Mouse (Mus musculus): ENCODE data around the gene Fnip2. TPM values are rescaled to one million over a fixed set of nuclear protein-coding genes. Genes with fewer than 3 reads are reported as not detected.
A peak's percentile ranks its signal among the peaks of the same experiment; 100 is the strongest.
"Not testable (repeated sequence)": the region's sequence is repeated elsewhere in the genome, so short reads cannot be mapped to it uniquely, and the experiment has no call there.

The Fnip2 gene
- 13.1 and 13.2 TPM in 2 replicates for total RNA-seq (2014; fragmentation: Nextera tagmentation)
- 6.3 TPM in 2 replicates for total RNA-seq (2017)

DNA sequence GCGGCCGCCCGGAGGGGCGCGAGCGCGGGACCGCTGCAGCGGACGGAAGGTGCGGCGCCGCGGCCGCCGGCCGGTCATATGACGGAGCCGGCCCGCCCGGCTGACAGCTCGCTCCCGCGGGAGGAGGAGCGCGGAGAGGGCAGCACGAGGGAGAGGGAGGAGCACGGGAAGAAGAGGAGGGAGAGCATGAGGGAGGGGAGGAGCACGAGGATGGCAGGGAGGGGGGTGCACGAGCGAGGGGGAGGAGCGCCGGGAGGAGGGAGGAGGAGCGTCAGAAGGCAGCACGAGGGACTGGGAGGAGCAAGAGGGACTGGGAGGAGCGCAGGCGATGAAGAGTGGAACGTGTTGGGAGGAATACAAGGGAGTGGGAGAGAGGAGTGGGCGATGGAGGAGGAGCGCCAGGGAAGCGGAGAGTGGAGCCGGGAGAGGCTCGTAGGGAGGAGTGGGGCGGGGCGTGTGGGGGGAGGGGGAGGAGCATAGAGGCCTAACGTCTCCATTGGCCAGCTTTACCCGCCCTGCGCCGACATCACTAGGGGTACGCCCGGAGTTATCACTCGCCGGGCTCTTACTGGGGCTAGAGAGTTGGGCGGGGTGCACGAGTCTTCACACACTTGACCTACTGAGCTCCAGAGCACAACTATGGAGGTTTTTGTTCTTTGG lies at the start of gene Fnip2:
TSS of gene Fnip2 (minus strand) at position 94 of the 660 bp plus-strand sequence.
- peak; percentile 75 for ATAC-seq (replicated peaks; ENCODE audit: poor library complexity, severe bottlenecking)

- ATAC-seq (replicated peaks; ENCODE audit: poor library complexity, severe bottlenecking) = no peak
These were observed 42.3 kb upstream of the Fnip2 start for GRCm38 (mm10) chr3:79609886-79610285.

DNA sequence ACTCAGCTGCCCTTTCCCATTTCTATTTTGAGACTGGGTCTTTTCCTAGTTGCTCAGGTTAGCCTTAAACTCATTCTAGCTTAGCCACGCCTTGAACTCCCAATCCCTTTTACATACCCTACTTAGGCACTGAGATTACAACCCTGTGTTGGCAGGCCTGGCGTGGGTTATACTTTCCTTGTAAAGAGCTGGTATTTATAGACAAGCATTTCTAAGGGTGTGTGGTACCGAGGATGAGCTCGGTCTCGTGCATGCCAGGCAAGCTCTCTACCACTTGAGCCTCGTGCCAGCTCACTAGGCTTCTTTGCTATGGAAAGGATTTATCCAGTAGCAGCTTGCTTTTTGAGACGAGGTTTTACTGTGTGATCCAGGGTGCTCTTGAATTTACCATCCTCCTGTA lies 27.9 kb upstream of the Fnip2 start:
- no peak for ATAC-seq (replicated peaks; ENCODE audit: poor library complexity, severe bottlenecking)

DNA sequence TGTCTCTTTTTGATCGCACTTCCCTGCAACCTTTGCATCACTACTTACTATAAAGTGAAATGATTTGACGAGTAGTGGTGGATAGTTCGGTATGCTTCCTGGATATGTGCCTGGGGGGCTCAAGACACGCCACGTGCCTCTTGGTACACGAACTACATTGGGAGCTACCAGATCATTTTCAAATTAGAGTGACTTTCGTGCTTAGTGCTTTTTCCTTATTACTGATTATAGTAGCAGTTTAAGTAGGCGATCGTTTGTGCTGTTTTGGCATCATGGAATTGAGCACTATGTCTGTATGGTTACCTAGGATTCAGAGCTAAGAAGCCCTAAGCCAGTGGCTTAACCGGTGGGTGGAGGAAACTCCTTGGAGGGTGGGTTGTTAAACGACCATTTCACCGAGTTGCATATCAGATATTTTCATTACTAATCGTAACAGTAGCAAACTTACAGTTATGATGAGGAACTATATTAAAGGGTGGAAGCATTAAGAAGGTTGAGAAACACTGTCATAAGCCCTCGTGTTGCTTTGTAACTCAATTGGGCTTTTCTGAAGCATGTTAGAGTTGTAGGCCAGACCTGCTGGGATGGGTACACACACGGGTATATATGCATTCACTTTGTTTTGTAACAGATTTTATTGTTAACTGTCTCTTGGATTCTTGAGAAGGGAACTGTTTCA lies 24.3 kb upstream of the Fnip2 start:
- 0 out of 2 replicates have a peak, but pooled peaks have one; percentile 7 for ATAC-seq (replicated peaks; ENCODE audit: poor library complexity, severe bottlenecking)

DNA sequence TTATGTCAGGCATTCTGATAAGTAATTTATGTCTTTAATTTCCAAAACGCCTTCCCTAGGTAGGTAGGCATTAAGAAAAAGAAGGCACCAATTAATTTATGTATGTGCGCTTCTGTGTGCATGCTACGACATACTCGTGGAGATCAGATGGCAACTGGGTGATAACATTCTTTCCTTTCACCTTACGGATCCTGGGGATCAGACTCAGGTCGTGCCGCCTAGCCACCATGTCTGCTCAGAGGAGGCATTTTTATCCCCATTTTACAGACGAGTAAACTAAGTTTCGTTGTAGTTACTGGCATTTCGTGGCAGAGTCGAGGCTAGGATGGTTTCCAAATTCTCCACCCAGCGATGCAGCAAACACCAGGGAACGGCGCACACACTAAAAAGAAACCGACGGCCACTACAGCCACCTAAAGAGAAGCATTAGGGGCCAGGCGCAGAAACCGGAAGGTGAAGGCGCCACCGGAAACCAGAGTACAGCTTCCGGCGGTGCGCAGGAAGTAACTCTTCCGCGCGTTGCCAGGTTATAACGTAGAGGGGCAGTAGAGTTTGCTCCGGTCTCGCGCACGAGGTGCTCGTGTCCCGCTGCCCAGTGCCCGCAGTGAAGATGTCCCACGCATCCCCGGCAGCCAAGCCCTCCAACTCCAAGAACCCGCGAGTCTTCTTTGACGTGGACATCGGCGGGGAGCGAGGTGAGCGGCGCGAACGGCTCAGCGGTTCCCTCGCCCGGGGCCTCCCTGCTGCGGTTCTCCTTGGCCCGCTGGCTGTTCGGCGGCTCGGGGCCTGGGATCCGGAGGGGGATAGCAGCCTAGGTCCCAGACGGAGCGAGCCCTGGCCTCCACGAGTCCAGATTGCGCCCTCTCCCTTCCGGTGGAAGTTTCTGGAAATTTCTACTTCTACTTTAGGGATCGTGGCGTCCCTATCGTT lies 23.5 kb upstream of the Fnip2 start, which contains the start of gene Ppid:
TSS of gene Ppid (plus strand) at position 480 of the 930 bp plus-strand sequence.
- peak; percentile 85 for ATAC-seq (replicated peaks; ENCODE audit: poor library complexity, severe bottlenecking)

DNA sequence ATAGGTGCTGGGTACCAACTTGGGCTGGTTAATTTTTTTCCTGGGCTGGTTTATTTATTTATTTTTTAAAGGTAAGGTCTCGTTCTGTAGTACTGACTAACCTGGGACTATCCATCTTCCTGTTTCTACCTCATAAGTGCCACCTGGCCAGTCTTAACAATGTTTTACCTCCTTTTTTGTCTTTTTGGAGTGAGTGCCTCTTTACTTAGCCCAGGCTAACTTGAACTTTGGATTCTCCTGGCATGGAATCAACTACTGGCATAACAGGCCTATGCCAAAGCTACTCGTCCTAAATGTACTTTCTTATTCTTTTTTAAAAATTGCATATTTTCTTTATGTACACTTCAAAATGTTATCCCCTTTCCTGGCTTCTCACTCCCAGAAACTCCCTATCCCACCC lies 22.1 kb upstream of the Fnip2 start:
- no peak for ATAC-seq (replicated peaks; ENCODE audit: poor library complexity, severe bottlenecking)

DNA sequence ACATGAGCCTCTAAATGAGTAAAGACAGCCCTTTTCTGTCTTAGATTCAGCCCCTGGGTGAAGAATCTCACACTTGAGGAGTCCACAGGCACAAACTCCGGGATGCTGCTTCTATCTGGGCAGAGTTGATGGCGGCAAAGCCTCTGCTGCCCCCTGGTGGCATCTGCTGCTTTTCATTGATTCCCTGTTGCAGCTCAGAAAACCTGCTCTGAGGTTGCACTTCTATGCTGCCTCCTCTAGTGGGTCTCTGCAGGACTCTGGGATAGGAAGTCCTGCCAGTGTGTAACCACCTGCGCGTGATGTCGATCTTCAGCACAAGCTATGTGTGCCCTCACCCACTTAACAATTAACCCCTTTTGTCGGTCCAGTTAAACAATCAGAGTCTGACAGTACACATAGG lies 19.2 kb upstream of the Fnip2 start:
- peak; percentile 87 for ATAC-seq (replicated peaks; ENCODE audit: poor library complexity, severe bottlenecking)

GRCm38 (mm10) chr3:79579891-79580575 lies 12.4 kb upstream of the Fnip2 start:
- ATAC-seq (replicated peaks; ENCODE audit: poor library complexity, severe bottlenecking) = no peak

- no peak for ATAC-seq (replicated peaks; ENCODE audit: poor library complexity, severe bottlenecking)
These were observed 10.6 kb upstream of the Fnip2 start for GRCm38 (mm10) chr3:79578164-79578563.

GRCm38 (mm10) chr3:79577606-79578005 lies 10.0 kb upstream of the Fnip2 start:
- no peak for ATAC-seq (replicated peaks; ENCODE audit: poor library complexity, severe bottlenecking)

DNA sequence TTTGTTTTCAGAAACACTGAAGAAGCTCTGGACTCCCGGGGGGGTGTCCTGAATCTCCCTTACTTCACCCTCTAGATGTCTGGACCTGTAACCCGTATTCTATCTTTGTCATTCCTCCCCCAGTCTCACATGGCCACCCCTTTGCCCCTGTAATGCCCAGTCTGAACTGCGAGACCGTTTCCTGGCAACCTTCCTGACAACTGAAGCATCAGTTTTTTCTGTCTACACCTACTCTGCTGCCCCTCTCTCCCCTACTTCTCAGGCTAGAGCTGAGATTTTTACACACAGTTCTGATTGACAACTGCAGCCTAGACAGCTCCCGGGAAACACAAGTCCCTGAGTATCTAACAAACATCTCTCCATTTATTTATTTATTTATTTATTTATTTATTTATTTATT lies 9.3 kb upstream of the Fnip2 start:
- ATAC-seq (replicated peaks; ENCODE audit: poor library complexity, severe bottlenecking) = no peak

GRCm38 (mm10) chr3:79576468-79576816 lies 8.8 kb upstream of the Fnip2 start:
- ATAC-seq (replicated peaks; ENCODE audit: poor library complexity, severe bottlenecking) = no peak

DNA sequence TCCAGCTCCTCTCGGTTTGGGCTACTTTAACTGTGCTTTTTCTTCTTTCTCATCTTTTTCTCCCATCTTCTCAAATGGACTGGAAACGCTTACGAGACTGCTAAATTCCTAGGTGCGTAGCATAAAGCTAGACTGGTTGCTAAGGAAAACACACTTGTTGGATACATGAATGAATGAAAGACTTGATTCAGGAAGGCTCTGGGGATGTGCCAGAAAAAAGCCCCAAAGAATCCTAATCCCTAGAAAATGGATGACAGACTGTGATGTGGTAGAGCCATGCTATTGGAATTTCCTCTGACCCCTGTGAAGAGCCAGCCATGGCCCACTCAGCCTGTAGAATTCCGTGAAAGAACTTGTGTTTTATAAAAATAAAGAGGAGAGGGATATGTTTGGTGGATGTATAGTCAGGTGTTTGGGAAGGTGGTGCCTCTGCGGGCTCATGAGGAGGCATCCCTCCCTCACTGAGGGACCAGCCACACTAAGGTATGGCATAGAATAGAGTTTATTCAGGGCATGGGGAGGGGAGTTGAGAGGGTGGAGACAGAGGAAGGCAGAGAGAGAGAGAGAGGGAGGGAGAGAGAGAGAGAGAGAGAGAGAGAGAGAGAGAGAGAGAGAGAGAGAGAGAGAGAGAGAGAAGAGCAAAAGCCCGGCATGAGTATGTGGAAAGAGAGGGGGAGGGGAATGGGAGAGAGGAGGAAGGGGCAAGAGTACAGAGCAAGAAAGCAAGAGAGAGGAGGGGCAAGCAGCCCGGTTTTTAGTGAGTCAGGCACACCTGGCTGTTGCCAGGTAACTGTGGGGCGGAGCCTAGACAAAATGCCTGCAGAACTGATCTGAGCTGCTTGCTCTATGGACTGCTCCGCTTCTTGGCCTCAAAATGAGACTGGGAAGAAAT lies 8.2 kb upstream of the Fnip2 start:
- ATAC-seq (replicated peaks; ENCODE audit: poor library complexity, severe bottlenecking) = no peak

DNA sequence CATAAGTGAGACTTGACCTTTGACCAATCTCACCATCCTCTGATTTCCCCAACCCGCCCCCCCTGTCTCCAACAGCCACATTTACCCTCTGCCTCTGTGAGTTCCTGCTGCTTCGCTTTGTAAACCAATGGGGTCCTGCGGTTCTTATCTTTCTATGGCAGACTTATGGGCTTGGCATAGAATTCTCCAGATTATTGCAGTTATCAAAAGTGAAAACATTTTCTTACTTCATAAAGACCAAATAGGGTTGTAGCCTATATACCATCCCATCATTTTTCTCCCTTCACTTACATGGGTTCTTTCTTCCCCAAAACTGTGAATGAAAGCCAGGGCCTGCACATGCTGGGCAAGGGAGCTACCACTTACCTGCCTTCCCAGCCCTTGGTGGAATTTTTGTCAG lies 6.7 kb upstream of the Fnip2 start:
- ATAC-seq (replicated peaks; ENCODE audit: poor library complexity, severe bottlenecking) = no peak

DNA sequence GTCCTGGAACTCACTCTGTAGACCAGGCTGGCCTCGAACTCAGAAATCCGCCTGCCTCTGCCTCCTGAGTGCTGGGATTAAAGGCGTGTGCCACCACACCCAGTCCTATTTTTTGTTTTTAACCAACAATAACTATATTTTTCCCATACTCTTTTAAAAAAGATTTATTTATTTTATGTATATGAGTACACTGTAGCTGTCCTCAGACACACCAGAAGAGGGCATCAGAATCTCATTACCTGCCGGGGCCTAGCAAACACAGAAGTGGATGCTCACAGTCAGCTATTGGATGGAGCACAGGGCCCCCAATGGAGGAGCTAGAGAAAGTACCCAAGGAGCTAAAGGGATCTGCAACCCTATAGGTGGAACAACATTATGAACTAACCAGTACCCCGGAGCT lies 5.8 kb upstream of the Fnip2 start:
- not testable (repeated sequence) for ATAC-seq (replicated peaks; ENCODE audit: poor library complexity, severe bottlenecking)

- ATAC-seq (replicated peaks; ENCODE audit: poor library complexity, severe bottlenecking) = peak; percentile 61
These were observed 4.8 kb upstream of the Fnip2 start for GRCm38 (mm10) chr3:79572399-79572798.

DNA sequence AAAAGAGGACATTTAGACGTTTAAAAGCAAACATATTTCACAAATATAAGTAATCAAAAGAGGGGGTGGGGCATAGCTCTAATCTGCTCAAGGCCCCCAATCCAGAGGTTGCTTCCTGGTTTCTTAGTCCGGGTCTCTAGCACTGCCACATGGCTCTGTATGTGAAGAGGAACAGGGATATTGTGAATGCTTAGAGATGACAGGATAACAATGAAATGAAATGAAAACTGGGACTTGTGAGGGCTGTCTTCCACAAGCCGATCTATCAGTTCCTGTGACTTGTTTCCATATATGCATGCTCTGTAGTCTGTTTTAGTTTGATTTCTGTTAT lies 1.7 kb upstream of the Fnip2 start:
- no peak for ATAC-seq (replicated peaks; ENCODE audit: poor library complexity, severe bottlenecking)

- ATAC-seq (replicated peaks; ENCODE audit: poor library complexity, severe bottlenecking) = peak; percentile 16; the same call in 1 of the 2 replicates
These were observed 1.2 kb upstream of the Fnip2 start for GRCm38 (mm10) chr3:79568629-79569350.
